Mouse (Mus musculus): ENCODE results near the gene Ahsa2. TPM values are rescaled to one million over a fixed set of nuclear protein-coding genes. Genes with fewer than 3 reads are reported as not detected.
"Not testable (repeated sequence)": the region's sequence is repeated elsewhere in the genome, so short reads cannot be mapped to it uniquely, and the experiment has no call there.

The Ahsa2 gene
- total and polyA plus RNA-seq, 3 experiments, result 51.0 to 69.4 (median 58.9) TPM

DNA sequence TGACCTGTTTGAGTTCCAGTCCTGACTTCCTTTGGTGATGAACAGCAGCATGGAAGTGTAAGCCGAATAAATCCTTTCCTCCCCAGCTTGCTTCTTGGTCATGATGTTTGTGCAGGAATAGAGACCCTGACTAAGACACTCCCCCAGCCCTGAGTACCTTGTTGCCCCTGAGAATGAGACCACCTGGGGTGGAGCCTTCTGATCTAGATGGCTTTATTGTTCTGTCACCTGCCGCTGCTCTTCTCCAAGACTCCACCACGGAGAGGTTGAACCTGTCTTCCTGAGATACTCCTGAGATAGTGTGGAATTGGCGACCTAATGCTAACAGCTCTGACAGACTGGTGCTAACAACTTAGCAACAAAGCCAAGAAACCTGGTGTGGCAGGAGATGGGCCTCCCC, 17.0 kb upstream of the Ahsa2 start:
- H3K9ac ChIP-seq (ENCODE audit: insufficient read depth, low read depth); DNase-seq (ENCODE audit: extremely low read depth); H3K27me3 ChIP-seq (replicated peaks); H3K79me2 ChIP-seq (replicated peaks; ENCODE audit: control insufficient read depth, extremely low read depth, insufficient read depth, poor library complexity, severe bottlenecking); H3K27ac ChIP-seq (ENCODE audit: insufficient read depth, low read depth); H3K4me2 ChIP-seq (ENCODE audit: insufficient read depth, low read depth, poor library complexity, severe bottlenecking); dilution Hi-C loops (cut with MboI; ENCODE audit: extremely low pct_ligation_motif_present, extremely low pct_unique_long_range_greater_than_20kb, low sequenced_read_pairs); H3K36me3 ChIP-seq (replicated peaks in 1 of 2; ENCODE audit: control insufficient read depth in 1 of 2, insufficient read depth in 1 of 2, low read length in 1 of 2); H3K9me3 ChIP-seq (replicated peaks; ENCODE audit: low read length); H3K4me3 ChIP-seq (replicated peaks in 1 of 3; ENCODE audit: low read depth in 2 of 3, low read length in 2 of 3, poor library complexity in 1 of 3); H3K4me1 ChIP-seq (ENCODE audit: control insufficient read depth in 1 of 2, insufficient read depth in 2 of 2); in situ Hi-C loops (cut with MboI; ENCODE audit: low pct_ligation_motif_present, low pct_unique_long_range_greater_than_20kb, low sequenced_read_pairs): not testable (repeated sequence)

DNA sequence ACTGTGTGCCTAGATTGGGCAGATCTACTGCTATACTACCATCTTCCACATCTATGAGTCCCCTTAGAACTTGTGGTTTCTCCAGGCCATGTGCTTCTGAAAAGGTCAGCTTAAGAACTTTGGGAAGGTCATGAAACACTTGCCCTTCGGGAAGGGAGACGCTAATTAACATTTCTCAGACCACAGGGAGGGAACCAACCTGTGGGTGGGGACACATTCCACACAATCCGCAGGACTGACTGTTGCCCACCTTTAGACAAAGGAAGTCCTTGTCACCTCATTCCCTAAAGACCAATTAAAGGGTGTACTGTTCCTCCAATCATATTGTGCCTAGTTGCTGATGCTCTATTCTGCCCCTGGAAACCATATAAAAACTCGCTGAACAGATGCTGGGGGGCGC, 7.0 kb upstream of the Ahsa2 start:
- H3K9me3 ChIP-seq (replicated peaks; ENCODE audit: low read length); H3K4me2 ChIP-seq (ENCODE audit: insufficient read depth, low read depth, poor library complexity, severe bottlenecking); H3K79me2 ChIP-seq (replicated peaks; ENCODE audit: control insufficient read depth, extremely low read depth, insufficient read depth, poor library complexity, severe bottlenecking); H3K27me3 ChIP-seq (replicated peaks); dilution Hi-C loops (cut with MboI; ENCODE audit: extremely low pct_ligation_motif_present, extremely low pct_unique_long_range_greater_than_20kb, low sequenced_read_pairs); H3K9ac ChIP-seq (ENCODE audit: insufficient read depth, low read depth); H3K4me1 ChIP-seq (ENCODE audit: control insufficient read depth in 1 of 2, insufficient read depth in 2 of 2); H3K36me3 ChIP-seq (replicated peaks in 1 of 2; ENCODE audit: control insufficient read depth in 1 of 2, insufficient read depth in 1 of 2, low read length in 1 of 2); H3K4me3 ChIP-seq (replicated peaks in 1 of 3; ENCODE audit: low read depth in 2 of 3, low read length in 2 of 3, poor library complexity in 1 of 3); DNase-seq (ENCODE audit: extremely low read depth); in situ Hi-C loops (cut with MboI; ENCODE audit: low pct_ligation_motif_present, low pct_unique_long_range_greater_than_20kb, low sequenced_read_pairs); H3K27ac ChIP-seq (ENCODE audit: insufficient read depth, low read depth): not testable (repeated sequence)

DNA sequence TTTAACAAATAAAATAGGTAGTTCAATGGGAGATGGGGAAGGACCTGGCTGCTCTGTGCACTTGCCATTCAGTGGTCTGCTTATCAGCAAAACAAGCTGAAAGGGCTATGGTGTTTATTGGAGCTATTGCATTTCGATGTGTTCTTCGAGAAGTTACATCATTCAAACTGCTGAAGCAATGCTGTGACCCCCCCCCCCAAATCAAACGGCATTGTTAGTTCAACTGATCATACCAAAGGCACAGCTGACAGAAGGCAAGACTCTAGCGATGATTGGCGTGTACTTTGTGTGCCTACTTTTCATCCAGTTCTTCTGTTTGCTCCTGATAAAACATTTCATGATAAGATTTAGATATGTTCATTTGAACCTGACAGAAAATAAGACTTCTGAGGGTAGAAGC, 779 bp upstream of the Ahsa2 start:
- Histone ChIP-seq H3K4me3 (replicated peaks in 1 of 3; ENCODE audit: low read depth in 2 of 3, low read length in 2 of 3, poor library complexity in 1 of 3) (peak overlapping the region in 2 of 3 experiments; percentile 40 to 51), H3K9ac (ENCODE audit: insufficient read depth, low read depth) (peak overlapping the region; percentile 8; the same call in 1 of the 2 replicates)
- in situ Hi-C loops (cut with MboI; ENCODE audit: low pct_ligation_motif_present, low pct_unique_long_range_greater_than_20kb, low sequenced_read_pairs), result no loop called here

More for the DNA sequence above, 779 bp upstream of the Ahsa2 start:
- peaks cover 11 to 28% of the 10 kb centered on the region in 2 experiments; a peak in 3 of 4 replicates for H3K4me1 ChIP-seq (ENCODE audit: control insufficient read depth in 1 of 2, insufficient read depth in 2 of 2)
- peaks cover 22 to 29% of the 10 kb centered on the region in 2 experiments for H3K36me3 ChIP-seq (replicated peaks in 1 of 2; ENCODE audit: control insufficient read depth in 1 of 2, insufficient read depth in 1 of 2, low read length in 1 of 2)
- no peaks in the 10 kb centered on the region for H3K9me3 ChIP-seq (replicated peaks; ENCODE audit: low read length)
- peaks cover 25% of the 10 kb centered on the region for H3K79me2 ChIP-seq (replicated peaks; ENCODE audit: control insufficient read depth, extremely low read depth, insufficient read depth, poor library complexity, severe bottlenecking)
- dilution Hi-C loops (cut with MboI; ENCODE audit: extremely low pct_ligation_motif_present, extremely low pct_unique_long_range_greater_than_20kb, low sequenced_read_pairs), result no loop called here
- H3K27me3 ChIP-seq (replicated peaks), result peaks cover 8% of the 10 kb centered on the region
- no peak for TF ChIP-seq KAT2A (IDR thresholded peaks at IDR 0.05; ENCODE audit: insufficient replicate concordance, low read length)
- TF ChIP-seq CTCF (conservative IDR thresholded peaks at IDR 0.05 in 1 of 2, IDR thresholded peaks at IDR 0.05 in 1 of 2; ENCODE audit: low read depth in 2 of 2, low read length in 2 of 2), result no peak
- TF ChIP-seq POLR2A (IDR thresholded peaks at IDR 0.05; ENCODE audit: low read depth, low read length), result no peak
- peak; percentile 34; the same call in 1 of the 2 replicates for TF ChIP-seq EP300 (IDR thresholded peaks at IDR 0.05; ENCODE audit: low read length)
- TF ChIP-seq ETS1 (conservative IDR thresholded peaks at IDR 0.05; ENCODE audit: low read depth, low read length), result no peak
- no peak for TF ChIP-seq SMC3 (IDR thresholded peaks at IDR 0.05; ENCODE audit: low read depth, low read length)
- no peak for TF ChIP-seq CHD1 (IDR thresholded peaks at IDR 0.05; ENCODE audit: low read depth, low read length)
- no peak for TF ChIP-seq ZKSCAN1 (IDR thresholded peaks at IDR 0.05; ENCODE audit: borderline replicate concordance, low read depth, low read length)
- no peak for TF ChIP-seq UBTF (IDR thresholded peaks at IDR 0.05; ENCODE audit: low read depth, low read length)
- TF ChIP-seq POLR2AphosphoS2 (IDR thresholded peaks at IDR 0.05; ENCODE audit: low read depth, low read length), result no peak
- no peak for TF ChIP-seq TCF12 (IDR thresholded peaks at IDR 0.05; ENCODE audit: low read depth, low read length)
- peak; percentile 44; the same call in 1 of the 2 replicates for TF ChIP-seq MAX (IDR thresholded peaks at IDR 0.05; ENCODE audit: low read length)
- TF ChIP-seq NELFE (IDR thresholded peaks at IDR 0.05; ENCODE audit: low read depth, low read length), result no peak
- TF ChIP-seq ELF1 (IDR thresholded peaks at IDR 0.05; ENCODE audit: low read depth, low read length), result no peak
- peak; percentile 11; the same call in 1 of the 2 replicates for TF ChIP-seq BHLHE40 (IDR thresholded peaks at IDR 0.05; ENCODE audit: low read depth, low read length)
- TF ChIP-seq JUND (conservative IDR thresholded peaks at IDR 0.05; ENCODE audit: low read depth, low read length), result no peak
- no peak for TF ChIP-seq GABPA (IDR thresholded peaks at IDR 0.05; ENCODE audit: insufficient replicate concordance, low read depth, low read length)
- TF ChIP-seq E2F4 (IDR thresholded peaks at IDR 0.05; ENCODE audit: insufficient replicate concordance, low read depth, low read length), result no peak
- no peak for TF ChIP-seq JUN (IDR thresholded peaks at IDR 0.05; ENCODE audit: insufficient read depth, low read depth, low read length)
- no peak for TF ChIP-seq MAZ (IDR thresholded peaks at IDR 0.05; ENCODE audit: low read depth, low read length)
- no peak for TF ChIP-seq ZNF384 (IDR thresholded peaks at IDR 0.05; ENCODE audit: low read depth, low read length)
- no peak for TF ChIP-seq MAFK (IDR thresholded peaks at IDR 0.05; ENCODE audit: insufficient replicate concordance, low read length)
- no peak for TF ChIP-seq MXI1 (IDR thresholded peaks at IDR 0.05; ENCODE audit: low read depth, low read length)
- TF ChIP-seq HCFC1 (IDR thresholded peaks at IDR 0.05; ENCODE audit: low read depth, low read length), result no peak
- no peak for TF ChIP-seq PAX5 (IDR thresholded peaks at IDR 0.05; ENCODE audit: low read length)
- no peak for TF ChIP-seq USF2 (conservative IDR thresholded peaks at IDR 0.05; ENCODE audit: low read depth, low read length)
- no peak for TF ChIP-seq CHD2 (IDR thresholded peaks at IDR 0.05; ENCODE audit: low read length)
- peak; percentile 3; the same call in 1 of the 2 replicates for TF ChIP-seq IRF4 (IDR thresholded peaks at IDR 0.05; ENCODE audit: low read depth, low read length)
- H3K27ac ChIP-seq (ENCODE audit: insufficient read depth, low read depth), result no peak overlapping the region
- peak overlapping the region; percentile 23 for H3K4me2 ChIP-seq (ENCODE audit: insufficient read depth, low read depth, poor library complexity, severe bottlenecking)
- no peak for DNase-seq (ENCODE audit: extremely low read depth)

Measured in CH12.LX (cell line).